Mouse (Mus musculus): ENCODE data around the gene Timm13. TPM values are rescaled to one million over a fixed set of nuclear protein-coding genes. Genes with fewer than 3 reads are reported as not detected.
A peak's percentile ranks its signal among the peaks of the same experiment; 100 is the strongest.

Timm13 gene
- polyA plus RNA-seq, 1 experiment from 2014 or later = 391 TPM

GRCm38 (mm10) chr10:80854913-80855748 is 45.6 kb downstream of the Timm13 start, which contains the start of the genes Lsm7 and Sppl2b:
Lsm7 (minus strand) TSS chr10:80855209.
Sppl2b (plus strand) TSS chr10:80855275.
- Histone ChIP-seq H3K4me3 (ENCODE audit: low read length) (peak within 1 kb of the TSS; percentile 79), H3K9ac (ENCODE audit: low read depth, low read length) (peak within 1 kb of the TSS; percentile 77), H3K27ac (ENCODE audit: low read depth, low read length) (no peak within 1 kb of the TSS), H3K4me1 (ENCODE audit: control insufficient read depth, insufficient read depth, low read length) (peaks cover 18% of the 10 kb centered on the region), H3K36me3 (ENCODE audit: control insufficient read depth, insufficient read depth, low read length) (peaks cover 22% of the 10 kb centered on the region), H3K9me3 (ENCODE audit: control insufficient read depth, low read length) (no peaks in the 10 kb centered on the region), H3K27me3 (ENCODE audit: control insufficient read depth, insufficient read depth, low read length) (no peaks in the 10 kb centered on the region), H3K4me2 (replicated peaks; ENCODE audit: low read depth, low read length) (peak within 1 kb of the TSS; percentile 98)
- peak; percentile 82 for ATAC-seq (ENCODE audit: low FRiP score, low TSS enrichment)
- under 1% methylated on average over 81 of the region's 81 CpGs for whole genome bisulfite sequencing

Other genes starting within 250 kb of the Timm13 start
- gene Btbd2, start 243.9 kb downstream of the Timm13 start, polyA plus RNA-seq (2014; fragmentation: Nextera tagmentation; extraction: Ambion mirVana) = 63.4 and 80.2 TPM in 2 replicates
- 68.1 and 99.2 TPM in 2 replicates for gene Mknk2, start 222.9 kb downstream of the Timm13 start, polyA plus RNA-seq (2014; fragmentation: Nextera tagmentation; extraction: Ambion mirVana)
- gene Mob3a, start 199.0 kb downstream of the Timm13 start, polyA plus RNA-seq (2014; fragmentation: Nextera tagmentation; extraction: Ambion mirVana) = 23.3 and 34.4 TPM in 2 replicates
- gene Izumo4, start 198.8 kb downstream of the Timm13 start, polyA plus RNA-seq (2014; fragmentation: Nextera tagmentation; extraction: Ambion mirVana) = 8.5 and 14.6 TPM in 2 replicates
- gene Ap3d1, start 158.7 kb downstream of the Timm13 start, polyA plus RNA-seq (2014; fragmentation: Nextera tagmentation; extraction: Ambion mirVana) = 70.8 and 80.6 TPM in 2 replicates
- 21.9 and 29.2 TPM in 2 replicates for gene Dot1l, start 145.8 kb downstream of the Timm13 start, polyA plus RNA-seq (2014; fragmentation: Nextera tagmentation; extraction: Ambion mirVana)
- gene Sf3a2, start 102.8 kb downstream of the Timm13 start, polyA plus RNA-seq (2014; fragmentation: Nextera tagmentation; extraction: Ambion mirVana) = 101 and 102 TPM in 2 replicates
- 121 and 126 TPM in 2 replicates for gene Plekhj1, start 102.3 kb downstream of the Timm13 start, polyA plus RNA-seq (2014; fragmentation: Nextera tagmentation; extraction: Ambion mirVana)
- not detected in 2 replicates for gene Amh, start 95.7 kb downstream of the Timm13 start, polyA plus RNA-seq (2014; fragmentation: Nextera tagmentation; extraction: Ambion mirVana)
- 4.4 and 5.2 TPM in 2 replicates for gene Jsrp1, start 87.5 kb downstream of the Timm13 start, polyA plus RNA-seq (2014; fragmentation: Nextera tagmentation; extraction: Ambion mirVana)
- gene Oaz1, start 74.3 kb downstream of the Timm13 start, polyA plus RNA-seq (2014; fragmentation: Nextera tagmentation; extraction: Ambion mirVana) = 1,867 and 1,944 TPM in 2 replicates
- gene Lingo3, start 56.9 kb downstream of the Timm13 start, polyA plus RNA-seq (2014; fragmentation: Nextera tagmentation; extraction: Ambion mirVana) = 0.17 and 0.97 TPM in 2 replicates
- gene Lsm7, start 45.8 kb downstream of the Timm13 start, polyA plus RNA-seq (2014; fragmentation: Nextera tagmentation; extraction: Ambion mirVana) = 365 and 431 TPM in 2 replicates
- 27.2 and 35.1 TPM in 2 replicates for gene Sppl2b, start 45.7 kb downstream of the Timm13 start, polyA plus RNA-seq (2014; fragmentation: Nextera tagmentation; extraction: Ambion mirVana)
- 0.08 and 0.10 TPM in 2 replicates for gene Tmprss9, start 29.1 kb downstream of the Timm13 start, polyA plus RNA-seq (2014; fragmentation: Nextera tagmentation; extraction: Ambion mirVana)
- gene Lmnb2, start 17.3 kb upstream of the Timm13 start, polyA plus RNA-seq (2014; fragmentation: Nextera tagmentation; extraction: Ambion mirVana) = 16.0 and 17.1 TPM in 2 replicates
- gene Gadd45b, start 29.1 kb upstream of the Timm13 start, polyA plus RNA-seq (2014; fragmentation: Nextera tagmentation; extraction: Ambion mirVana) = 16.1 and 16.3 TPM in 2 replicates
- gene Gng7, start 114.0 kb upstream of the Timm13 start, polyA plus RNA-seq (2014; fragmentation: Nextera tagmentation; extraction: Ambion mirVana) = 2.2 and 4.8 TPM in 2 replicates
- 0.37 TPM in 1 of 2 replicates, not detected in the other for gene Diras1, start 124.7 kb upstream of the Timm13 start, polyA plus RNA-seq (2014; fragmentation: Nextera tagmentation; extraction: Ambion mirVana)
- 6.4 and 9.1 TPM in 2 replicates for gene Slc39a3, start 136.5 kb upstream of the Timm13 start, polyA plus RNA-seq (2014; fragmentation: Nextera tagmentation; extraction: Ambion mirVana)
- 140 and 196 TPM in 2 replicates for gene Sgta, start 159.2 kb upstream of the Timm13 start, polyA plus RNA-seq (2014; fragmentation: Nextera tagmentation; extraction: Ambion mirVana)
- 50.6 and 58.9 TPM in 2 replicates for gene Thop1, start 169.1 kb upstream of the Timm13 start, polyA plus RNA-seq (2014; fragmentation: Nextera tagmentation; extraction: Ambion mirVana)
- 0.11 and 0.24 TPM in 2 replicates for gene Creb3l3, start 197.9 kb upstream of the Timm13 start, polyA plus RNA-seq (2014; fragmentation: Nextera tagmentation; extraction: Ambion mirVana)
- 187 and 208 TPM in 2 replicates for gene Map2k2, start 204.9 kb upstream of the Timm13 start, polyA plus RNA-seq (2014; fragmentation: Nextera tagmentation; extraction: Ambion mirVana)
- 16.1 and 18.1 TPM in 2 replicates for gene Zbtb7a, start 234.3 kb upstream of the Timm13 start, polyA plus RNA-seq (2014; fragmentation: Nextera tagmentation; extraction: Ambion mirVana)

All from kidney, embryonic 14.5 days (tissue).